Mouse (Mus musculus) C3H10T1/2 (cell line): Measurements from ENCODE around the gene Vmn1r73. TPM values are rescaled to one million over a fixed set of nuclear protein-coding genes. Genes with fewer than 3 reads are reported as not detected.

Experiments used
- polyA plus RNA-seq, 2 experiments: library from polyadenylated mRNA; unstranded; fragments of >200 nt; fragmentation: generic; extraction: Trizol; gene quantifications; one replicate each; pipeline ENCODE4 v1.2.1; 2012; ENCODE audit warnings: missing spikeins in 2 of 2

Gene Vmn1r73
- polyA plus RNA-seq: not detected

GRCm38 (mm10) chr7:11729966-11730365 lies at the start of gene Vmn1r73:
TSS of gene Vmn1r73 (plus strand) at chr7:11730266.

Other genes with a start within 250 kb of the Vmn1r73 start
- under 1 TPM in 1 of 2 experiments, not detected in 1; 0.01 TPM for gene Zscan4-ps2, start 216.0 kb upstream of the Vmn1r73 start, polyA plus RNA-seq
- not detected for gene Zscan4-ps3, start 121.0 kb upstream of the Vmn1r73 start, polyA plus RNA-seq
- gene Vmn1r72, start 50.1 kb upstream of the Vmn1r73 start, polyA plus RNA-seq: not detected
- gene Vmn1r74, start 103.7 kb downstream of the Vmn1r73 start, polyA plus RNA-seq: not detected
- not detected for gene Vmn1r75, start 144.4 kb downstream of the Vmn1r73 start, polyA plus RNA-seq
- not detected for gene Vmn1r76, start 207.9 kb downstream of the Vmn1r73 start, polyA plus RNA-seq